Mouse (Mus musculus) olfactory bulb, adult 2 months (tissue): ENCODE measurements around the gene Ogfrl1.

Experiments used
- CTCF ChIP-seq: fragments of 200-500 bp; IDR thresholded peaks from 2 replicates; pipeline ENCODE4 v1.5.1; 2012; ENCODE audit warnings: low read depth, mild to moderate bottlenecking, low read length, moderate library complexity; ENCODE audit not compliant: insufficient read depth
- POLR2A ChIP-seq: fragments of 200-500 bp; IDR thresholded peaks from 2 replicates; pipeline ENCODE4 v1.6.1; 2012; ENCODE audit warnings: mild to moderate bottlenecking, low read depth, low read length, moderate library complexity; ENCODE audit not compliant: insufficient read depth

DNA sequence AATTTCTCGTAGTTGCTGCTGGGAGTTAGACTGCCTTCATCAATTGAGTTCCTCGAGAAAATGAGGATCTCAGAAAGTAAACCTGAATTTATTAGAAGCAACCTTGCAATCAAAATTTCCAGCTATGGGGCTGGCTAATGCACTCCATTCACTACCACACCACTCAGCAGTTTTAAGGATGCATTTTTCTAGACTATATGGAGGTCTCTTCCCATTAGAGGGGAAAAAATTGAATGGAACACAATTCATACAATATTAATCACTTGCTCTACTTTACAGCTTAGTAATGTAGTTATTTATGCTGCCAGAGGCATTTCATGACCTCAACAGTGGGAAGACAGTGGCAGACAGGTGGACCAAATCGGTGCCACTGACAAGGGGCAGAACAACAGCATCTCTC is 55.3 kb downstream of the Ogfrl1 start:
- TF ChIP-seq POLR2A: no peak
- TF ChIP-seq CTCF: no peak
